Mouse (Mus musculus): ENCODE results near the gene Sorcs1. TPM values are rescaled to one million over a fixed set of nuclear protein-coding genes. Genes with fewer than 3 reads are reported as not detected.
A peak's percentile ranks its signal among the peaks of the same experiment; 100 is the strongest.

Gene Sorcs1
- polyA plus RNA-seq, 1 experiment from 2014 or later, result 0.59 TPM

GRCm38 (mm10) chr19:50603882-50604281, 74.6 kb downstream of the Sorcs1 start:
- 16% methylated on average over 4 of the region's 4 CpGs for WGBS
- H3K9me3 ChIP-seq (ENCODE audit: control insufficient read depth, low read length), result no peaks in the 10 kb centered on the region

DNA sequence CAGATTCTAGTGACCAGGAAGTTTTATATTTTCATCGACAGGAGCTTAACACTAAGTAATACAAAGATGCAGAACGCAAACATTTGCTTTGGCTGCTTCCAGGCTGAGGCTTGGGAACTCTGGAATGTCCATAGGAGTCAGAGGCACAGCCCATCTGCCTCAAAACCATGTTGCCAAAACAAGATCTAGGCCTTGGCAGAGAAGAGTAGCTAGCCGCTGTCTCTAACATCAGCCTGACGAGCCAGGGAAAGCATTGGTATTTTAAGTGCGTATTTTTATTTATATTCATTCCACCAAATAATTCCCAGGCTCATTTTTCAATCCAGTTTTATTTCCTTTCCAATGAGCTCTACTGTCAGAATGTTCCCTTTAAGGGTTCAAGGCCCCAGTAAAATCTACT, 75.1 kb downstream of the Sorcs1 start:
- Histone ChIP-seq H3K9ac (ENCODE audit: low read length) (no peak overlapping the region), H3K9me3 (ENCODE audit: control insufficient read depth, low read length) (no peaks in the 10 kb centered on the region), H3K4me2 (ENCODE audit: low read length) (no peak overlapping the region), H3K27ac (replicated peaks in 1 of 2; ENCODE audit: control insufficient read depth in 1 of 2, insufficient read depth in 1 of 2, low read depth in 2 of 2, low read length in 2 of 2) (no peak overlapping the region; a peak in 1 of 4 replicates), H3K36me3 (ENCODE audit: control insufficient read depth, insufficient read depth, low read length) (no peaks in the 10 kb centered on the region), H3K4me3 (ENCODE audit: control insufficient read depth in 1 of 2, insufficient read depth in 1 of 2, low read depth in 1 of 2, low read length in 2 of 2) (no peak overlapping the region), H3K4me1 (ENCODE audit: control insufficient read depth in 2 of 2, insufficient read depth in 2 of 2, low read length in 2 of 2) (no peaks in the 10 kb centered on the region), H3K27me3 (ENCODE audit: control insufficient read depth, insufficient read depth, low read length) (no peaks in the 10 kb centered on the region)
- WGBS, result 66% methylated on average over 5 of the region's 5 CpGs
- no peak for ATAC-seq (ENCODE audit: insufficient number of reproducible peaks, insufficient read depth, low FRiP score, low read depth)

More at GRCm38 (mm10) chr19:50603882-50604281, 74.6 kb downstream of the Sorcs1 start:
- no peaks in the 10 kb centered on the region for H3K36me3 ChIP-seq (ENCODE audit: control insufficient read depth, insufficient read depth, low read length)
- H3K4me3 ChIP-seq (ENCODE audit: control insufficient read depth in 1 of 2, insufficient read depth in 1 of 2, low read depth in 1 of 2, low read length in 2 of 2), result no peak overlapping the region
- no peaks in the 10 kb centered on the region for H3K4me1 ChIP-seq (ENCODE audit: control insufficient read depth in 2 of 2, insufficient read depth in 2 of 2, low read length in 2 of 2)
- no peak overlapping the region for H3K9ac ChIP-seq (ENCODE audit: low read length)
- no peaks in the 10 kb centered on the region for H3K27me3 ChIP-seq (ENCODE audit: control insufficient read depth, insufficient read depth, low read length)
- H3K4me2 ChIP-seq (ENCODE audit: low read length), result no peak overlapping the region
- H3K27ac ChIP-seq (replicated peaks in 1 of 2; ENCODE audit: control insufficient read depth in 1 of 2, insufficient read depth in 1 of 2, low read depth in 2 of 2, low read length in 2 of 2), result no peak overlapping the region; a peak in 1 of 4 replicates
- peak; percentile 64 for ATAC-seq (ENCODE audit: insufficient number of reproducible peaks, insufficient read depth, low FRiP score, low read depth)

DNA sequence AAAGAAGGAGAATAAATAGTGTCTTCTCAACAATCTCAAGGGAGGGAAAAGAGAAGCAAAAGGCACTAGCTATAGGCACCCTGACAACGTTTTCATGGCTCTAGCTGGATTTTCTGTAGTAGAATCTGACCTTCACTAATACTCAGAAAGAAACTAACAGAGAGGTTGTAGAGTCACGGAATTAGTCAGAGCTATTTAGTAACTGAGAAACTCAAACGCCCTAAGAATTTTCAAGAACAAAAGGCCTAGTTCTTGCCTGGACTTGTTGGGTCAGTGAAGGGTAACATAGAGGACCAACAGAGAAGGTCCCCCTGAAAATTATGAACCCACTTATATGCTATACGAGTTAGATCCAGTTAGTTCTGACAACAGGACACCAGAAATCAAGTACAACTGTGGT, 81.1 kb downstream of the Sorcs1 start:
- H3K4me3 ChIP-seq (ENCODE audit: control insufficient read depth in 1 of 2, insufficient read depth in 1 of 2, low read depth in 1 of 2, low read length in 2 of 2), result no peak overlapping the region
- H3K4me2 ChIP-seq (ENCODE audit: low read length), result no peak overlapping the region
- no peaks in the 10 kb centered on the region for H3K4me1 ChIP-seq (ENCODE audit: control insufficient read depth in 2 of 2, insufficient read depth in 2 of 2, low read length in 2 of 2)
- no peaks in the 10 kb centered on the region for H3K27me3 ChIP-seq (ENCODE audit: control insufficient read depth, insufficient read depth, low read length)
- no peak overlapping the region for H3K27ac ChIP-seq (replicated peaks in 1 of 2; ENCODE audit: control insufficient read depth in 1 of 2, insufficient read depth in 1 of 2, low read depth in 2 of 2, low read length in 2 of 2)
- H3K9me3 ChIP-seq (ENCODE audit: control insufficient read depth, low read length), result no peaks in the 10 kb centered on the region
- no peaks in the 10 kb centered on the region for H3K36me3 ChIP-seq (ENCODE audit: control insufficient read depth, insufficient read depth, low read length)
- no peak overlapping the region for H3K9ac ChIP-seq (ENCODE audit: low read length)
- ATAC-seq (ENCODE audit: insufficient number of reproducible peaks, insufficient read depth, low FRiP score, low read depth), result no peak
- 73% methylated on average over 4 of the region's 4 CpGs for WGBS

GRCm38 (mm10) chr19:50586182-50586581, 92.3 kb downstream of the Sorcs1 start:
- H3K36me3 ChIP-seq (ENCODE audit: control insufficient read depth, insufficient read depth, low read length), result no peaks in the 10 kb centered on the region
- H3K4me2 ChIP-seq (ENCODE audit: low read length), result no peak overlapping the region
- no peaks in the 10 kb centered on the region for H3K9me3 ChIP-seq (ENCODE audit: control insufficient read depth, low read length)
- H3K9ac ChIP-seq (ENCODE audit: low read length), result no peak overlapping the region
- no peaks in the 10 kb centered on the region for H3K27me3 ChIP-seq (ENCODE audit: control insufficient read depth, insufficient read depth, low read length)
- 88% methylated on average over 5 of the region's 5 CpGs for WGBS
- H3K4me1 ChIP-seq (ENCODE audit: control insufficient read depth in 2 of 2, insufficient read depth in 2 of 2, low read length in 2 of 2), result no peaks in the 10 kb centered on the region
- no peak for ATAC-seq (ENCODE audit: insufficient number of reproducible peaks, insufficient read depth, low FRiP score, low read depth)
- H3K27ac ChIP-seq (replicated peaks in 1 of 2; ENCODE audit: control insufficient read depth in 1 of 2, insufficient read depth in 1 of 2, low read depth in 2 of 2, low read length in 2 of 2), result no peak overlapping the region
- H3K4me3 ChIP-seq (ENCODE audit: control insufficient read depth in 1 of 2, insufficient read depth in 1 of 2, low read depth in 1 of 2, low read length in 2 of 2), result no peak overlapping the region

- H3K27ac ChIP-seq (replicated peaks in 1 of 2; ENCODE audit: control insufficient read depth in 1 of 2, insufficient read depth in 1 of 2, low read depth in 2 of 2, low read length in 2 of 2), result no peak overlapping the region
- H3K36me3 ChIP-seq (ENCODE audit: control insufficient read depth, insufficient read depth, low read length), result no peaks in the 10 kb centered on the region
- no peaks in the 10 kb centered on the region for H3K27me3 ChIP-seq (ENCODE audit: control insufficient read depth, insufficient read depth, low read length)
- H3K4me1 ChIP-seq (ENCODE audit: control insufficient read depth in 2 of 2, insufficient read depth in 2 of 2, low read length in 2 of 2), result no peaks in the 10 kb centered on the region
- H3K9ac ChIP-seq (ENCODE audit: low read length), result no peak overlapping the region
- no peak overlapping the region for H3K4me2 ChIP-seq (ENCODE audit: low read length)
- H3K9me3 ChIP-seq (ENCODE audit: control insufficient read depth, low read length), result no peaks in the 10 kb centered on the region
- no peak overlapping the region for H3K4me3 ChIP-seq (ENCODE audit: control insufficient read depth in 1 of 2, insufficient read depth in 1 of 2, low read depth in 1 of 2, low read length in 2 of 2)
- no peak for ATAC-seq (ENCODE audit: insufficient number of reproducible peaks, insufficient read depth, low FRiP score, low read depth)
These were observed 95.5 kb downstream of the Sorcs1 start for GRCm38 (mm10) chr19:50582952-50583351.

- H3K27me3 ChIP-seq (ENCODE audit: control insufficient read depth, insufficient read depth, low read length), result no peaks in the 10 kb centered on the region
- no peaks in the 10 kb centered on the region for H3K9me3 ChIP-seq (ENCODE audit: control insufficient read depth, low read length)
- 56% methylated on average over 1 of the region's 1 CpGs for WGBS
- no peak overlapping the region for H3K4me3 ChIP-seq (ENCODE audit: control insufficient read depth in 1 of 2, insufficient read depth in 1 of 2, low read depth in 1 of 2, low read length in 2 of 2)
- no peaks in the 10 kb centered on the region for H3K36me3 ChIP-seq (ENCODE audit: control insufficient read depth, insufficient read depth, low read length)
- no peak overlapping the region for H3K4me2 ChIP-seq (ENCODE audit: low read length)
- H3K9ac ChIP-seq (ENCODE audit: low read length), result no peak overlapping the region
- H3K4me1 ChIP-seq (ENCODE audit: control insufficient read depth in 2 of 2, insufficient read depth in 2 of 2, low read length in 2 of 2), result no peaks in the 10 kb centered on the region
- H3K27ac ChIP-seq (replicated peaks in 1 of 2; ENCODE audit: control insufficient read depth in 1 of 2, insufficient read depth in 1 of 2, low read depth in 2 of 2, low read length in 2 of 2), result no peak overlapping the region
- ATAC-seq (ENCODE audit: insufficient number of reproducible peaks, insufficient read depth, low FRiP score, low read depth), result no peak
These were observed 108.7 kb downstream of the Sorcs1 start for GRCm38 (mm10) chr19:50569669-50570195.

DNA sequence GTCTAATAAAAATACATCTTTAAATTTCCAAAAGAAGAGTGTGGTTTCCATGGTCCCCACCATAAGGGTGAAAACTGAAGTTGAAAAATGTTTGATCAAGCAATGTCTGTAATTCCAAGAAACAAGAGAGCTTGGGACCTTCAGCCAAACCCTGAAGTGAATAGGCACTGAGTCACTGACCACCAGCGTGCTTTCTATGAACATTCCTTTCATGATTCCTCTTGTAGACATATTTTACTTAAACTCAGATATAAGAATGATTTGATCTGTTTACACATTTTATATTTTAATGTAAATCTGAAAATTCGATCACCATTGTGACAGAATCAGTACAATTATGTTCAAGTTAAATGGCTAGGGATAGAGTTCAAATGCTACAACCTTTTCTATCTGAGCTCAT, 112.1 kb downstream of the Sorcs1 start:
- H3K27me3 ChIP-seq (ENCODE audit: control insufficient read depth, insufficient read depth, low read length), result no peaks in the 10 kb centered on the region
- H3K9me3 ChIP-seq (ENCODE audit: control insufficient read depth, low read length), result no peaks in the 10 kb centered on the region
- no peaks in the 10 kb centered on the region for H3K36me3 ChIP-seq (ENCODE audit: control insufficient read depth, insufficient read depth, low read length)
- no peak overlapping the region for H3K4me3 ChIP-seq (ENCODE audit: control insufficient read depth in 1 of 2, insufficient read depth in 1 of 2, low read depth in 1 of 2, low read length in 2 of 2)
- H3K4me2 ChIP-seq (ENCODE audit: low read length), result no peak overlapping the region
- no peaks in the 10 kb centered on the region for H3K4me1 ChIP-seq (ENCODE audit: control insufficient read depth in 2 of 2, insufficient read depth in 2 of 2, low read length in 2 of 2)
- WGBS, result 78% methylated on average over 2 of the region's 2 CpGs
- no peak overlapping the region for H3K27ac ChIP-seq (replicated peaks in 1 of 2; ENCODE audit: control insufficient read depth in 1 of 2, insufficient read depth in 1 of 2, low read depth in 2 of 2, low read length in 2 of 2)
- no peak for ATAC-seq (ENCODE audit: insufficient number of reproducible peaks, insufficient read depth, low FRiP score, low read depth)
- H3K9ac ChIP-seq (ENCODE audit: low read length), result no peak overlapping the region

DNA sequence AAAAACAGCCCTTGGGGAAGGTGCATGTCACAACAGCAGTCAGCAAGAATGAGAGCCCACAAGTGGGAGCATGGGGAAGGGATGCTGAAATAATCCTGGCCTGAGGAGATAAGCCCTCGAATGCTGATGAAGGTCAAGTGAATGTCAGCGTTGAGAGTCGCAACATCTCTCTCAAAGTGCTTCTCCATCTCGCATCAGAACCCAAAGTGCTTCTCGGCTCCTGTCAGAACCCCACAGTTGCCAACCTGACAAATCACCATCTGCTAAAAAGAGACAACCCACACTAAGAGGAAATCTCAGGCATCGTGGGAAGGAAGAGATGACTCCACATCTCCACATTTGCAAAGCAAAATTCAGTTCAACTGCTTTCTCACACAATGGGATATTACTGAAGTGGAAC, 119.7 kb downstream of the Sorcs1 start:
- Histone ChIP-seq H3K36me3 (ENCODE audit: control insufficient read depth, insufficient read depth, low read length) (no peaks in the 10 kb centered on the region), H3K9me3 (ENCODE audit: control insufficient read depth, low read length) (no peaks in the 10 kb centered on the region), H3K27me3 (ENCODE audit: control insufficient read depth, insufficient read depth, low read length) (no peaks in the 10 kb centered on the region), H3K9ac (ENCODE audit: low read length) (no peak overlapping the region), H3K4me2 (ENCODE audit: low read length) (no peak overlapping the region), H3K27ac (replicated peaks in 1 of 2; ENCODE audit: control insufficient read depth in 1 of 2, insufficient read depth in 1 of 2, low read depth in 2 of 2, low read length in 2 of 2) (no peak overlapping the region), H3K4me3 (ENCODE audit: control insufficient read depth in 1 of 2, insufficient read depth in 1 of 2, low read depth in 1 of 2, low read length in 2 of 2) (no peak overlapping the region), H3K4me1 (ENCODE audit: control insufficient read depth in 2 of 2, insufficient read depth in 2 of 2, low read length in 2 of 2) (no peaks in the 10 kb centered on the region)
- no peak for ATAC-seq (ENCODE audit: insufficient number of reproducible peaks, insufficient read depth, low FRiP score, low read depth)
- 26% methylated on average over 6 of the region's 6 CpGs for WGBS
